Mouse (Mus musculus): ENCODE results near the gene Cd9. TPM values are rescaled to one million over a fixed set of nuclear protein-coding genes. Genes with fewer than 3 reads are reported as not detected.
A peak's percentile ranks its signal among the peaks of the same experiment; 100 is the strongest.
"Not testable (repeated sequence)": the region's sequence is repeated elsewhere in the genome, so short reads cannot be mapped to it uniquely, and the experiment has no call there.

Gene Cd9
- total and polyA plus RNA-seq, 2 experiments from 2014 or later = 49.1 to 105 TPM

- Histone ChIP-seq H3K27ac (ENCODE audit: low read depth, low read length) (no peak overlapping the region), H3K4me1 (ENCODE audit: insufficient read depth, low read length) (peaks cover 2% of the 10 kb centered on the region; the same call in 1 of the 2 replicates), H3K9ac (replicated peaks; ENCODE audit: low read length, poor library complexity, severe bottlenecking) (no peak overlapping the region), H3K4me3 (ENCODE audit: low read depth, low read length) (no peak overlapping the region), H3K27me3 (ENCODE audit: insufficient read depth, low read length) (no peaks in the 10 kb centered on the region), H3K9me3 (ENCODE audit: low read length) (no peaks in the 10 kb centered on the region), H3K4me2 (ENCODE audit: low read depth, low read length, poor library complexity, severe bottlenecking) (no peak overlapping the region), H3K36me3 (ENCODE audit: insufficient read depth, low read length) (no peaks in the 10 kb centered on the region)
- ATAC-seq (ENCODE audit: low FRiP score) (no peak), DNase-seq (ENCODE audit: low spot score) (no peak)
- WGBS = 94% methylated on average over 2 of the region's 2 CpGs
- TF ChIP-seq CTCF (IDR thresholded peaks at IDR 0.05) = no peak
Observed at GRCm38 (mm10) chr6:125484721-125485120, 9.9 kb downstream of the Cd9 start.

DNA sequence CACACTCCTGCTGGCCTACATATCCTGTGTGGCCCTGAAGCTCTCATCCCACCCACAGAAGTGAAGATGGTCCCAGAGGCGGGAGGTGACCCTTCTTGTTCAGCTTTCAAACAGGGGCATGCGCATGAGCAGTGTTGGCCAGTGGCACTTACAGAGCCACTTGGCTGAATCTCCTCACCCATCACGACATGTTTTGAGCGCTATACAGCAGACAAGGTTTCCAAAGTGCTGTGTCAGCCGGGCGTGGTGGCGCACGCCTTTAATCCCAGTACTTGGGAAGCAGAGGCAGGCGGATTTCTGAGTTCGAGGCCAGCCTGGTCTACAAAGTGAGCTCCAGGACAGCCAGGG is 10.3 kb downstream of the Cd9 start:
- not testable (repeated sequence) for H3K4me1 ChIP-seq (ENCODE audit: insufficient read depth, low read length); H3K4me2 ChIP-seq (ENCODE audit: low read depth, low read length, poor library complexity, severe bottlenecking); DNase-seq (ENCODE audit: low spot score); H3K9ac ChIP-seq (replicated peaks; ENCODE audit: low read length, poor library complexity, severe bottlenecking); H3K36me3 ChIP-seq (ENCODE audit: insufficient read depth, low read length); H3K27me3 ChIP-seq (ENCODE audit: insufficient read depth, low read length); H3K9me3 ChIP-seq (ENCODE audit: low read length); H3K27ac ChIP-seq (ENCODE audit: low read depth, low read length); H3K4me3 ChIP-seq (ENCODE audit: low read depth, low read length); ATAC-seq (ENCODE audit: low FRiP score)
- WGBS = 96% methylated on average over 10 of the region's 10 CpGs

DNA sequence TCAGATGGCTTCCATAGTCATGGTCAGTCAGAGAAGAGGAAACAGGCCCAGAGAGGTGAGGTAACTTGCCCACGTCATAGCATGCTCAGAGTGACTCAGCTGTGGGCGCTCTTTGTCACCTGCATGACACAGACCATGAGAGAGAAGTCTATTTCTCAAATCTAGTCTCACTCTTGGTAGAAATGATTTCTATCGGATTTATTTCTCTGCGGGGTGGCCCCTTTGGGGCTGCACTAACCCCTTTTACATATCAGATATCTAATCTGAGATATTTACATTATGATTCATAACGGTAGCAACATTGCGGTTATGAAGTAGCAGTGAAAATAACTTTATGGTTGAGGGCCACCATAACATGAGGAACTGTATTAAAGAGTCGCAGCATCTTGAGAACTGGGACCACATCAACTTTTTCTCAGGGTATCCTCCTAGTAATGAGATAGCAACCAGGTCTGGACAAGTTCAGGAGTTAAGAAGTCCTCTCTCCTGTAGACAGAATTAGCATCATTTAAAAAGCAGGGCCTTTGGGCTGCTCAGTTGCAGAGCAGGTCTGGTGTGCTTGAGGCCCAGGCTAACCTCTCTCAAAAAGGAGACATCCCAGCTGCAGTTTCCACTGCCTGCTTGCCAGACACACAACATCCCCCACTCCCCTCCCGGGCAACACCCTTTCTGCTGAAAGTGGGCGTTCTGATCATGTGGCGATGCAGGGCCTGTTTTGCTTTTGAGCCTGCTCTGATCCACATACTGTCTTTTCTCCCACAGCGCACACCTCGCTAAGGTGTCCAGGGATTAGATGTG is 10.9 kb downstream of the Cd9 start:
- Histone ChIP-seq H3K9me3 (ENCODE audit: low read length) (no peaks in the 10 kb centered on the region), H3K36me3 (ENCODE audit: insufficient read depth, low read length) (no peaks in the 10 kb centered on the region), H3K4me3 (ENCODE audit: low read depth, low read length) (no peak overlapping the region), H3K27ac (ENCODE audit: low read depth, low read length) (no peak overlapping the region), H3K9ac (replicated peaks; ENCODE audit: low read length, poor library complexity, severe bottlenecking) (no peak overlapping the region), H3K4me1 (ENCODE audit: insufficient read depth, low read length) (peaks cover 2% of the 10 kb centered on the region; the same call in 1 of the 2 replicates), H3K4me2 (ENCODE audit: low read depth, low read length, poor library complexity, severe bottlenecking) (no peak overlapping the region), H3K27me3 (ENCODE audit: insufficient read depth, low read length) (no peaks in the 10 kb centered on the region)
- WGBS = 91% methylated on average over 12 of the region's 12 CpGs
- no peak for DNase-seq (ENCODE audit: low spot score)
- no peak for TF ChIP-seq CTCF (IDR thresholded peaks at IDR 0.05)
- ATAC-seq (ENCODE audit: low FRiP score) = no peak

- Histone ChIP-seq H3K4me2 (ENCODE audit: low read depth, low read length, poor library complexity, severe bottlenecking) (no peak overlapping the region), H3K4me1 (ENCODE audit: insufficient read depth, low read length) (peaks cover 2% of the 10 kb centered on the region; the same call in 1 of the 2 replicates), H3K27me3 (ENCODE audit: insufficient read depth, low read length) (no peaks in the 10 kb centered on the region), H3K9me3 (ENCODE audit: low read length) (no peaks in the 10 kb centered on the region), H3K27ac (ENCODE audit: low read depth, low read length) (no peak overlapping the region), H3K9ac (replicated peaks; ENCODE audit: low read length, poor library complexity, severe bottlenecking) (no peak overlapping the region), H3K36me3 (ENCODE audit: insufficient read depth, low read length) (no peaks in the 10 kb centered on the region), H3K4me3 (ENCODE audit: low read depth, low read length) (no peak overlapping the region)
- WGBS = 60% methylated on average over 5 of the region's 5 CpGs
- ATAC-seq (ENCODE audit: low FRiP score) (no peak), DNase-seq (ENCODE audit: low spot score) (no peak)
- TF ChIP-seq CTCF (IDR thresholded peaks at IDR 0.05) = no peak
Observed at GRCm38 (mm10) chr6:125482427-125482831, 12.2 kb downstream of the Cd9 start.

GRCm38 (mm10) chr6:125481667-125482390 is 12.8 kb downstream of the Cd9 start:
- H3K4me3 ChIP-seq (ENCODE audit: low read depth, low read length) = no peak overlapping the region
- no peak overlapping the region for H3K9ac ChIP-seq (replicated peaks; ENCODE audit: low read length, poor library complexity, severe bottlenecking)
- TF ChIP-seq CTCF (IDR thresholded peaks at IDR 0.05) = no peak
- WGBS = 46% methylated on average over 7 of the region's 7 CpGs
- ATAC-seq (ENCODE audit: low FRiP score) (no peak), DNase-seq (ENCODE audit: low spot score) (no peak)
- H3K9me3 ChIP-seq (ENCODE audit: low read length) = no peaks in the 10 kb centered on the region
- H3K36me3 ChIP-seq (ENCODE audit: insufficient read depth, low read length) = no peaks in the 10 kb centered on the region
- H3K27me3 ChIP-seq (ENCODE audit: insufficient read depth, low read length) = no peaks in the 10 kb centered on the region
- H3K4me1 ChIP-seq (ENCODE audit: insufficient read depth, low read length) = peaks cover 2% of the 10 kb centered on the region; the same call in 1 of the 2 replicates
- peak overlapping the region; percentile 68; the same call in 1 of the 2 replicates for H3K27ac ChIP-seq (ENCODE audit: low read depth, low read length)
- no peak overlapping the region for H3K4me2 ChIP-seq (ENCODE audit: low read depth, low read length, poor library complexity, severe bottlenecking)
